Mouse (Mus musculus): ENCODE measurements around the gene Stat3. TPM values are rescaled to one million over a fixed set of nuclear protein-coding genes. Genes with fewer than 3 reads are reported as not detected.

Gene Stat3
- total and polyA plus RNA-seq, 3 experiments, result 35.9 to 69.2 (median 51.1) TPM

GRCm38 (mm10) chr11:100896078-100896477 is 43.3 kb downstream of the Stat3 start:
- no peaks in the 10 kb centered on the region for H3K79me2 ChIP-seq (replicated peaks; ENCODE audit: control insufficient read depth, extremely low read depth, insufficient read depth, poor library complexity, severe bottlenecking)
- H3K4me1 ChIP-seq (ENCODE audit: control insufficient read depth in 1 of 2, insufficient read depth in 2 of 2), result peaks cover 25 to 52% of the 10 kb centered on the region in 2 experiments
- no peak overlapping the region for H3K9ac ChIP-seq (ENCODE audit: insufficient read depth, low read depth)
- dilution Hi-C loops (cut with MboI; ENCODE audit: extremely low pct_ligation_motif_present, extremely low pct_unique_long_range_greater_than_20kb, low sequenced_read_pairs) (no loop called here), in situ Hi-C loops (cut with MboI; ENCODE audit: low pct_ligation_motif_present, low pct_unique_long_range_greater_than_20kb, low sequenced_read_pairs) (no loop called here)
- H3K27ac ChIP-seq (ENCODE audit: insufficient read depth, low read depth), result no peak overlapping the region; the same call in 1 of the 2 replicates
- no peaks in the 10 kb centered on the region for H3K27me3 ChIP-seq (replicated peaks)
- no peak overlapping the region for H3K4me3 ChIP-seq (replicated peaks in 1 of 3; ENCODE audit: low read depth in 2 of 3, low read length in 2 of 3, poor library complexity in 1 of 3)
- no peak for DNase-seq (ENCODE audit: extremely low read depth)
- TF ChIP-seq UBTF (IDR thresholded peaks at IDR 0.05; ENCODE audit: low read depth, low read length) (no peak), CHD2 (IDR thresholded peaks at IDR 0.05; ENCODE audit: low read length) (no peak), JUN (IDR thresholded peaks at IDR 0.05; ENCODE audit: insufficient read depth, low read depth, low read length) (no peak), MAZ (IDR thresholded peaks at IDR 0.05; ENCODE audit: low read depth, low read length) (no peak), POLR2AphosphoS2 (IDR thresholded peaks at IDR 0.05; ENCODE audit: low read depth, low read length) (no peak), USF2 (conservative IDR thresholded peaks at IDR 0.05; ENCODE audit: low read depth, low read length) (no peak), CHD1 (IDR thresholded peaks at IDR 0.05; ENCODE audit: low read depth, low read length) (no peak), CTCF (conservative IDR thresholded peaks at IDR 0.05 in 1 of 2, IDR thresholded peaks at IDR 0.05 in 1 of 2; ENCODE audit: low read depth in 2 of 2, low read length in 2 of 2) (no peak), TBP (conservative IDR thresholded peaks at IDR 0.05; ENCODE audit: low read depth, low read length) (no peak), ZNF384 (IDR thresholded peaks at IDR 0.05; ENCODE audit: low read depth, low read length) (no peak)
- no peak overlapping the region for H3K4me2 ChIP-seq (ENCODE audit: insufficient read depth, low read depth, poor library complexity, severe bottlenecking)
- peaks cover 51 to 78% of the 10 kb centered on the region in 2 experiments for H3K36me3 ChIP-seq (replicated peaks in 1 of 2; ENCODE audit: control insufficient read depth in 1 of 2, insufficient read depth in 1 of 2, low read length in 1 of 2)
- H3K9me3 ChIP-seq (replicated peaks; ENCODE audit: low read length), result no peaks in the 10 kb centered on the region

- in situ Hi-C loops (cut with MboI; ENCODE audit: low pct_ligation_motif_present, low pct_unique_long_range_greater_than_20kb, low sequenced_read_pairs), result loop anchor here (5.0 kb wide), 1 partner anchor 63 kb away; no protein-coding TSS in a partner anchor
- H3K4me1 ChIP-seq (ENCODE audit: control insufficient read depth in 1 of 2, insufficient read depth in 2 of 2), result peaks cover 25 to 40% of the 10 kb centered on the region in 2 experiments
- no peak overlapping the region for H3K27ac ChIP-seq (ENCODE audit: insufficient read depth, low read depth)
- peaks cover 60 to 84% of the 10 kb centered on the region in 2 experiments for H3K36me3 ChIP-seq (replicated peaks in 1 of 2; ENCODE audit: control insufficient read depth in 1 of 2, insufficient read depth in 1 of 2, low read length in 1 of 2)
- no peaks in the 10 kb centered on the region for H3K27me3 ChIP-seq (replicated peaks)
- DNase-seq (ENCODE audit: extremely low read depth), result no peak
- no peak overlapping the region for H3K4me3 ChIP-seq (replicated peaks in 1 of 3; ENCODE audit: low read depth in 2 of 3, low read length in 2 of 3, poor library complexity in 1 of 3)
- H3K79me2 ChIP-seq (replicated peaks; ENCODE audit: control insufficient read depth, extremely low read depth, insufficient read depth, poor library complexity, severe bottlenecking), result no peaks in the 10 kb centered on the region
- TF ChIP-seq ETS1 (conservative IDR thresholded peaks at IDR 0.05; ENCODE audit: low read depth, low read length), result no peak
- TF ChIP-seq GABPA (IDR thresholded peaks at IDR 0.05; ENCODE audit: insufficient replicate concordance, low read depth, low read length), result no peak
- no peak for TF ChIP-seq POLR2AphosphoS2 (IDR thresholded peaks at IDR 0.05; ENCODE audit: low read depth, low read length)
- no peak overlapping the region for H3K4me2 ChIP-seq (ENCODE audit: insufficient read depth, low read depth, poor library complexity, severe bottlenecking)
- H3K9me3 ChIP-seq (replicated peaks; ENCODE audit: low read length), result no peaks in the 10 kb centered on the region
- dilution Hi-C loops (cut with MboI; ENCODE audit: extremely low pct_ligation_motif_present, extremely low pct_unique_long_range_greater_than_20kb, low sequenced_read_pairs), result no loop called here
- no peak overlapping the region for H3K9ac ChIP-seq (ENCODE audit: insufficient read depth, low read depth)
These were observed 45.0 kb downstream of the Stat3 start for GRCm38 (mm10) chr11:100894146-100894918.

Data from CH12.LX (cell line).